Mouse (Mus musculus) right cerebral cortex, postnatal 36 days (tissue): Measurements from ENCODE around the gene Mmp23.
"Not testable (repeated sequence)": the region's sequence is repeated elsewhere in the genome, so short reads cannot be mapped to it uniquely, and the experiment has no call there.

Source experiments
- DNase-seq, 2 experiments: peaks; one replicate each; pipeline ENCODE4 v3.0.0; 2022; ENCODE audit warnings: low spot score in 2 of 2, mixed read lengths in 1 of 2

Gene Mmp23

GRCm38 (mm10) chr4:155653086-155653450, at the start of gene Mmp23:
Mmp23 (minus strand) TSS chr4:155653384.
- DNase-seq: no peak

DNA sequence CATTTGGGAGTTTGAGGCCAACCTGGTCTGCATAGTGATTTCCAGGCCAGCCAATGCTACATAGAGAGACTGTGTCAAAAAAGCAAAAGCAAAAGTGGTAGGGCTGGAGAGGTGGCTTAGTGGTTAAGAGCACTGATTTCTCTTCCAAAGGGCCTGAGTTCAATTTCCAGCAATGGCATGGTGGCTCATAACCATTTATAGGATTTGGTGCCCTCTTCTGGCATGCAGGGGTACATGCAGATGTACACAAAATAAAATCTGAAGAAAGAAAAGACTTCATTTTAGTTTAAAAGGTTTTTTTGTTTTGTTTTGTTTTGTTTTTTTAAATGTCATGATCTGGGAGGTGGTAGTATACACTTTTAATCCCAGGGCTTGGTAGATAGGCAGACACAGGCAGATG, 47.2 kb upstream of the Mmp23 start:
- DNase-seq: no peak

GRCm38 (mm10) chr4:155696261-155697255, 43.4 kb upstream of the Mmp23 start:
- DNase-seq: no peak

GRCm38 (mm10) chr4:155695531-155696062, 42.4 kb upstream of the Mmp23 start:
- DNase-seq: no peak

GRCm38 (mm10) chr4:155694482-155695401, 41.6 kb upstream of the Mmp23 start:
- DNase-seq: peak; percentile 79 to 80

- DNase-seq: peak; percentile 65 to 67
Observed at GRCm38 (mm10) chr4:155694111-155694481, 40.9 kb upstream of the Mmp23 start, which contains the start of gene Fndc10. Fndc10 (plus strand) TSS chr4:155694342.

GRCm38 (mm10) chr4:155692421-155692820, 39.2 kb upstream of the Mmp23 start:
- DNase-seq: no peak

DNA sequence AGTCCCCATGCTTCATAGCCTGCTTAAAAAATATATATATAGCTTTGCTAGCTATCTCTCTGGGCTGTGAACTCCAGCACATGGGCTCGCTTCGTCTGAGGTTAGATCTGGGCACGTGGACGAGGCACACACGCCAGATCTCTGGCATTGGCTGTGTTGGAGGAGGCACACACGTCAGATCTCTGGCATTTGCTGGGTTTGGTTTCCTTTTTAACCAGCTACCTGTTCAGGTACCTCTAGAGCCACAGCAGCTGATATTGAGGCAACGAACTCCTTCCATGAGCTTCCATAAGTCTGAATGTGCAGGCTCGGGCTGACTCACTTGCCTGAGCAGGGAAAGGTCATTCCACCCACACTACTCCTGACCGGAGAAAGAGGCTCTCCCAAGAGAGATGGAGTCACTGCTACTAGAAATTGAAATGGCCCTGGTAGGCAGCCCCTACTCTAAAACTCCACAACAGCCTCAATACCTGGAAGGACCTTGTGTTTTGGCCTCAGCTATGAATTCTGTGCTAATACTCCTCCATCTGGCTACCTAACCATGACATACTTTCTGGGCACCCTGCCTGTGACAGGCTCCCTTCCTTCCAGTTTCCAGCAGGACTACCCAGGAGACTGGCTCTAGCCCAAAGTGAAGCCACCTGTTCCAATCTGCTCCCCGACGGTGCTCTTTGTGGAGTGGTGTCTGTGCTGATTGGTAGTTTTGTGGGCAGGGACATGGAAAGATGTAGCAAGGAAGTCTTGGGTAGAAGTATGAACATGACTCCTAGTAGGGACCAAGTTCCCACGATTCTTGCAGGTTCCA, 37.6 kb upstream of the Mmp23 start:
- DNase-seq: no peak

GRCm38 (mm10) chr4:155687764-155688163, 34.6 kb upstream of the Mmp23 start:
- DNase-seq: not testable (repeated sequence)

DNA sequence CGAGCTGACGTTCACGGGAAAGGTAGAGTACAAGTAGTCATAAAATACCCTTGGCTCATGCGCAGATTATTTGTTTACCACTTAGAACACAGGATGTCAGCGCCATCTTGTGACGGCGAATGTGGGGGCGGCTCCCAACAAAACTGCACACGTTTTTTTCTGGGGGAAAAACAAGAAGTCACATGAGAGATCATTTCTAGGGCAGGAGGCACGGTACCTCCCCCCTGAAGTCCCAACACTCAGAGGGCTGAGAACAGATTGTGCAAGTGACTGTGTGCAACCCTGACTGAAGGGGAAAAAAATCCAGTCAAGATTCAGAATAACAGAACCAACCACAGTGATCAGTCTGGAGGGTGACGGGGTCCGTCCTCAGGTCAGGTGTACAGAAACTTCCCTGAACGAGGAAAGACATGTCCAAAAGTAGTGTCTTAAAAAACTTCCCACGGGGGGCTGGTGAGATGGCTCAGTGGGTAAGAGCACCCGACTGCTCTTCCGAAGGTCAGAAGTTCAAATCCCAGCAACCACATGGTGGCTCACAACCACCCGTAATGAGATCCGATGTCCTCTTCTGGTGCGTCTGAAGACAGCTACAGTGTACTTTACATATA, 30.6 kb upstream of the Mmp23 start:
- not testable (repeated sequence) for DNase-seq

- no peak for DNase-seq
Observed at GRCm38 (mm10) chr4:155675991-155676390, 22.8 kb upstream of the Mmp23 start.

DNA sequence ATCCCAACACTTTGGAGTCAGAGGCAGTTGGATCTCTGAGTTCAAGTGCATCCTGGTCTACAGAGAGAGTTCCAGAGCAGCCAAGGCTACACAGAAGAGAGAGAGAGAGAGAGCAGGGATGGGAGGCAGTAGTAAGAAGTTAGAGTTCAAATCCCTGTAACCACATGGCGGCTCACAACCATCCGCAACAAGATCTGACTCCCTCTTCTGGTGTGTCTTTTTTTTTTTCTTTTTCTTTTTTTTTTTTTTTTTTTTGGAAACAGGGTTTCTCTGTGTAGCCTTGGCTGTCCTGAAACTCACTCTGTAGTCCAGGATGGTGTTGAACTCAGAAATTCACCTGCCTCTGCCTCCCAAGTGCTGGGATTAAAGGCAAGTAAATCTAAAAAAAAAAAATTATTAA, 18.9 kb upstream of the Mmp23 start:
- no peak for DNase-seq

GRCm38 (mm10) chr4:155670236-155670635, 17.1 kb upstream of the Mmp23 start:
- DNase-seq: not testable (repeated sequence)

DNA sequence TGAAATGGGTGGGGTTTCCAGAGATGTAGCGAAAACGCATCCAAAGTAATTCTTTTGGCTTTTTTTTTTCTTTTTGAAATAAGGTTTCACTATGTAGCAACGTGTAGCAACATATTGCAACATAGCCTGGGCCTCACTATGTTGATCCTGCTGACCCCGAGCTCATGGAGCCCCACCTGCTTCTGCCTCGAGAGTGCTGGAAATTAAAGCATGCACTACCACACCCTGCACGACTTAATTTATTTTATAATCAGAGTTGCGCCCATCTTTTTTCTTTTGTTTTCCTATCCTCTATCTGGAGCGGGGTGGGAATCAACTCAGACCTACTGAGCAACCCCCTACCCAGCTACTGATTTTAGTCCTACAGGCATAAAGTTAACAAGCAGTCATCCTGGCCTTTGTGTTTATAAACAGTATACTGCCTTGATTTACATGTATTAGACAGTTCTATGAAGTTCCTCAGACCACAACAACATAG, 16.5 kb upstream of the Mmp23 start:
- DNase-seq: no peak

DNA sequence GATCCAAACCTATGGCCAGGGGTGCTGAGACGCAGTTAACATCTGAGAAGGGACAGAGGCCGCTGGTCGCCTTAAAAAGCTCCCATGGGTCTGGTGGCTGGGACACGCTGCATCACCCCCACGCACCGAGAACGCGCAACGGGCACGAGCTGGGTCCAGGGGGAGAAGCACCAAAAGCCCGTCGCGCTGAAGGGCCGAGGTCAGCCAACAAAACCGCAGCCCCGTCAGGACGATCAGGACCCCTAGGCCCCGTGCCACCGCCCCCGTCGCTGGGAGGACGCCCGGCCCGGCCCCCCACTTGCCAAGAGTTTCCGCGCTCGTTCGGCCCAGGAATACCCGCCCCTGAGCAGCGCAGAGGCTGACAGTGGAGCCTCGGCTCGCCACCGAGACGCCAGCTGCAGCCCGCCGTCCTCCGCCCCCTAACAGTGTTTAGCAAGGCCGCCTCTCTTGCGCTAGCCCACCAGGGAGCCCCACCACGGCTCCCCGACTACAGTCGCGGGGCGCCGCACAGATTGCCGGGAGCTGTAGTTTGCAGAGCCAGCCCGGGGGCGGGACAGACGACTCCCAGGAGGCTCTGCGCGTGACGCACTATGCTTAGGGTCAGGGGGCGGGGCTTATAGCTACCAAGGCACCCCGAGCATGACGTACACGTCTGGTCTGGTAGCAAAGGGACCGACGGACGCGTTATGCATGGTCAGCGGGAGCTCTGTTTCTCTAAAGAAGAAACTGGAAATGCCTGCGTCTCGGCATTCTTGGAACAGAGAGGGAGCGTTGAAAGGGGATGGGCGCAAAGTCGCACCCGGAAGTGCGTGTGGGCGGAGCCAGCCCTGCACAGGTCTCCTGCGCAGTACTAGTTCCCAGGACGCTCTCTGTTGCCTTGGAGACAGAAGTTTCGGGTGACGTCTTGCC, 15.8 kb upstream of the Mmp23 start, which contains the start of gene Mib2:
Mib2 (minus strand) TSS at position 510 of the 909 bp plus-strand sequence.
- DNase-seq: peak; percentile 96 to 97

DNA sequence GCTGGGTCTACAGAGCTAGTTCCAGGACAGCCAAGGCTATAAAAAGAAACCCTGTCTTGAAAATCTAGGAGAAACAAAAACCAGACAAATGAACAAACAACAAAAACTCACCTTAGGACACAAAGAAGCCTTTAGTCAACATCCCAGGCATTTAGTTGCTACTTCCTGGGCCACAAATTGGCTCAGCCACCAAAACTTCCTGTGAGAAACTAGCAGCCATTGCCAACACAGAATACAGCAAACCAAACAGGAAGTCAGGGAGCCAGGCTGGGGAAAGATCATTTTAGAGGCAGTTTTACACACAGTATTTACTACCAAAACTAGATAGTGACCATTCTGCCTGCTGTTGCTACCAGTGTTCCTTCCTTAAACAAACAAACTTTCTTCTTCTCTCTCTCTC, 13.7 kb upstream of the Mmp23 start:
- DNase-seq: no peak

GRCm38 (mm10) chr4:155660641-155661040, 7.5 kb upstream of the Mmp23 start:
- no peak for DNase-seq

GRCm38 (mm10) chr4:155658961-155659360, 5.8 kb upstream of the Mmp23 start:
- no peak for DNase-seq

GRCm38 (mm10) chr4:155656214-155656751, 3.1 kb upstream of the Mmp23 start:
- no peak for DNase-seq
